Mouse (Mus musculus) MEL (cell line): ENCODE measurements around the gene Arhgap30.

Experiments used
- CTCF ChIP-seq, 3 experiments: IDR thresholded peaks in 2 of 3; conservative IDR thresholded peaks in 1 of 3; 2 replicates each; pipeline ENCODE4 v1.5.1; 2011 to 2012; ENCODE audit warnings: low read length in 3 of 3, low read depth in 2 of 3, mild to moderate bottlenecking in 2 of 3, improper control_type of control experiment in 1 of 3, inconsistent platforms in 1 of 3, mixed read lengths in 1 of 3, moderate library complexity in 1 of 3; ENCODE audit not compliant: control insufficient read depth in 1 of 3, insufficient read depth in 1 of 3, poor library complexity in 1 of 3, severe bottlenecking in 1 of 3
- POLR2A ChIP-seq, 2 experiments: IDR thresholded peaks; 2 replicates each; pipeline ENCODE4 v1.6.1; 2011 to 2012; ENCODE audit warnings: low read length in 2 of 2, mild to moderate bottlenecking in 2 of 2, control low read depth in 1 of 2, improper control_type of control experiment in 1 of 2, low read depth in 1 of 2, moderate library complexity in 1 of 2; ENCODE audit not compliant: control insufficient read depth in 1 of 2, insufficient read depth in 1 of 2, poor library complexity in 1 of 2
- POLR2AphosphoS2 ChIP-seq: IDR thresholded peaks from 2 replicates; pipeline ENCODE4 v1.6.1; 2011; ENCODE audit warnings: low read length, improper control_type of control experiment
- SIN3A ChIP-seq: IDR thresholded peaks from 2 replicates; pipeline ENCODE4 v1.6.1; 2012; ENCODE audit warnings: low read length, improper control_type of control experiment, inconsistent platforms
- UBTF ChIP-seq: IDR thresholded peaks from 2 replicates; pipeline ENCODE4 v1.6.1; 2012; ENCODE audit warnings: low read depth, mild to moderate bottlenecking, inconsistent platforms, low read length, improper control_type of control experiment, moderate library complexity, borderline replicate concordance; ENCODE audit not compliant: insufficient read depth
- ZNF384 ChIP-seq: IDR thresholded peaks from 2 replicates; pipeline ENCODE4 v1.6.1; 2012; ENCODE audit warnings: low read depth, mild to moderate bottlenecking, inconsistent platforms, low read length, improper control_type of control experiment

DNA sequence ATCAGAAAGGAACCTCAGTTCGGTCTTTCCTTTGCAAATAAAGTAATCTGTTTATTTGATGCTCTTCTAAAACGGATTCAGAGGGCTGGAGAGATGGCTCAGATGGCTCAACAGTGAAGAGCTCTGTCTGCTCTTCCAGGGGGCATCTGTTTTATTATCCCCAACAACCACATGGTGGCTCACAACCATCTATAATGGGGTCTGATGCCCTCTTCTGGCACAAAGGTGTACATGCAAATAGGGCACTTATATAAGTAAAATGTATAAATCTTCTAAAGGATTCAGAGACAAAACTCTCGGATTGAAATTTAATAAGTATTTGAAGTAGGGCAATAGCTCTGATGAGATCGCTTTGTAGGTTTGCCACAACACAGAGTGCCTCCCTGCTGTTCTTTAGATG lies 30.3 kb upstream of the Arhgap30 start:
- TF ChIP-seq CTCF (IDR thresholded peaks at IDR 0.05 in 2 of 3, conservative IDR thresholded peaks at IDR 0.05 in 1 of 3; ENCODE audit: control insufficient read depth in 1 of 3, insufficient read depth in 1 of 3, low read depth in 2 of 3, low read length in 3 of 3, poor library complexity in 1 of 3, severe bottlenecking in 1 of 3): peak; percentile 41 to 89 (median 47)
- no peak for TF ChIP-seq SIN3A
- TF ChIP-seq POLR2A (IDR thresholded peaks at IDR 0.05; ENCODE audit: control insufficient read depth in 1 of 2, insufficient read depth in 1 of 2, low read depth in 1 of 2, low read length in 2 of 2, poor library complexity in 1 of 2): no peak
- TF ChIP-seq ZNF384: peak; percentile 50; the same call in 1 of the 2 replicates
- no peak for TF ChIP-seq POLR2AphosphoS2
- no peak for TF ChIP-seq UBTF
